In the genomic region with DNA sequence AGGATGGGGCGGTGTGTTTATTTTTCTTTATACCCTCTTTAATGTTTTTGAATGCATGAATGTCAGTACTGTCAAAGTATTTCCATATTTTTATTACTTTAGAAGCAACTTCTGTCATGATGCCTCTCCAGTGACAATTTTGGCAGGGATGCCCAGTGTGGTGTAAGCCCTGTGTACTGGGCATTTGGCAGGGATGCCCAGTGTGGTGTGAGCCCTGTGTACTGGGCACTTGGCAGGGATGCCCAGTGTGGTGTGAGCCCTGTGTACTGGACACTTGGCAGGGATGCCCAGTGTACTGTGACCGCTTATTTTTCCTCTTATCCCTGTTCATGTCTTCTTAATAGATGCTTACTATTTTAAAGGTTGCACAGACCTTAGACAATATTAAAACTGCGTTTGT, we compare ENCODE assay signal across 15 mouse cellular contexts.
DNase-seq lines count a peak whose midpoint lies in the region; ATAC-seq and TF ChIP-seq lines count a peak whose summit lies in the region.
"Had no signal": no experiment of that assay in that cellular context is flagged by ENCODE, and none has a peak within 500 bp of the region (broad histone marks: within the 10 kb centered on the region; RNA-seq: fewer than 3 reads in every experiment).

No protein-coding gene starts in this region.

- no peak overlapping the region for H3K4me2 ChIP-seq in liver, postnatal 0 days (ENCODE audit: low read depth, low read length)
- H3K4me2 ChIP-seq: embryonic facial prominence, embryonic 12.5 days; midbrain, embryonic 12.5 days had no signal

- H3K27ac ChIP-seq in heart, embryonic 10.5 days: no peak overlapping the region
- H3K27ac ChIP-seq in liver, adult 2 months (replicated peaks; ENCODE audit: insufficient read depth, low read depth, low read length): no peak overlapping the region
- no peak overlapping the region for H3K27ac ChIP-seq in liver, postnatal 0 days (ENCODE audit: low read depth)
- H3K27ac ChIP-seq in gastrocnemius, adult 2 months: no peak overlapping the region
- H3K27ac ChIP-seq: embryonic facial prominence, embryonic 12.5 days; liver, embryonic 14.5 days; midbrain, embryonic 12.5 days; stomach, postnatal 0 days had no signal

- TF ChIP-seq CTCF in liver, adult 2 months (IDR thresholded peaks at IDR 0.05; ENCODE audit: low read depth, low read length): no peak
- TF ChIP-seq CTCF in liver, postnatal 0 days (IDR thresholded peaks at IDR 0.05; ENCODE audit: low read depth): no peak
- TF ChIP-seq CTCF in gastrocnemius, adult 2 months (IDR thresholded peaks at IDR 0.05): no peak

- peak; percentile 87 for DNase-seq in heart, adult 11 months
- DNase-seq in heart, embryonic 10.5 days (ENCODE audit: low spot score): no peak
- peak; percentile 95 for DNase-seq in liver, adult 2 months (ENCODE audit: extremely low read depth, low read depth, low spot score)
- no peak for DNase-seq in liver, postnatal 0 days
- peak; percentile 78 for DNase-seq in gastrocnemius, adult 2 months
- DNase-seq in skeletal muscle tissue, adult 2 months (ENCODE audit: low read depth, low spot score): peak; percentile 63
- DNase-seq in frontal cortex, postnatal 10 days (ENCODE audit: low spot score in 2 of 2): no peak
- DNase-seq: heart, postnatal 14 days; lung, postnatal 4 days; right cerebral cortex, adult 18-20 months; thymus, postnatal 14 days had no signal

- peaks cover 6% of the 10 kb centered on the region; the same call in 1 of the 2 replicates for H3K4me1 ChIP-seq in heart, embryonic 10.5 days
- peaks cover 2% of the 10 kb centered on the region; the same call in 1 of the 2 replicates for H3K4me1 ChIP-seq in liver, adult 2 months (ENCODE audit: control insufficient read depth, insufficient read depth, low read length)
- H3K4me1 ChIP-seq in liver, postnatal 0 days (ENCODE audit: insufficient read depth): no peaks in the 10 kb centered on the region; the same call in 1 of the 2 replicates
- H3K4me1 ChIP-seq: midbrain, embryonic 12.5 days had no signal

- intact Hi-C loops in gastrocnemius, adult 2 months (cut with DNase I): no loop called here

- TF ChIP-seq POLR2A in liver, adult 2 months (IDR thresholded peaks at IDR 0.05; ENCODE audit: extremely low read depth, insufficient read depth, low read length): no peak

- H3K27me3 ChIP-seq in heart, embryonic 10.5 days (ENCODE audit: insufficient read depth, poor library complexity, severe bottlenecking): no peaks in the 10 kb centered on the region
- no peaks in the 10 kb centered on the region for H3K27me3 ChIP-seq in liver, adult 2 months (ENCODE audit: control insufficient read depth, insufficient read depth, low read length)
- H3K27me3 ChIP-seq in liver, postnatal 0 days (ENCODE audit: insufficient read depth, low read length): no peaks in the 10 kb centered on the region
- H3K27me3 ChIP-seq: embryonic facial prominence, embryonic 12.5 days; midbrain, embryonic 12.5 days had no signal

- peaks cover 4% of the 10 kb centered on the region; the same call in 1 of the 2 replicates for H3K79me2 ChIP-seq in liver, adult 2 months (ENCODE audit: control insufficient read depth, insufficient read depth, low read length)

- H3K9me3 ChIP-seq in heart, embryonic 10.5 days: no peaks in the 10 kb centered on the region
- no peaks in the 10 kb centered on the region for H3K9me3 ChIP-seq in liver, postnatal 0 days (ENCODE audit: low read length)
- H3K9me3 ChIP-seq: embryonic facial prominence, embryonic 12.5 days; midbrain, embryonic 12.5 days had no signal

- WGBS in heart, embryonic 10.5 days: 90% methylated on average over 3 of the region's 3 CpGs
- WGBS in liver, adult 2 months: 47% methylated on average over 3 of the region's 3 CpGs
- WGBS in liver, postnatal 0 days (ENCODE audit: insufficient replicate concordance): 81% methylated on average over 3 of the region's 3 CpGs

- no peak for TF ChIP-seq EP300 in liver, postnatal 0 days (IDR thresholded peaks at IDR 0.05; ENCODE audit: low read depth)

- H3K4me3 ChIP-seq in heart, embryonic 10.5 days: no peak overlapping the region
- no peak overlapping the region for H3K4me3 ChIP-seq in liver, adult 2 months (ENCODE audit: insufficient read depth, low read depth, low read length)
- H3K4me3 ChIP-seq in liver, postnatal 0 days (ENCODE audit: low read depth, low read length): no peak overlapping the region
- no peak overlapping the region for H3K4me3 ChIP-seq in gastrocnemius, adult 2 months
- H3K4me3 ChIP-seq: embryonic facial prominence, embryonic 12.5 days; midbrain, embryonic 12.5 days had no signal

- 0 out of 2 replicates have a peak, but pooled peaks cover 4% of the 10 kb centered on the region for H3K36me3 ChIP-seq in heart, embryonic 10.5 days
- no peaks in the 10 kb centered on the region for H3K36me3 ChIP-seq in liver, adult 2 months (ENCODE audit: control insufficient read depth, insufficient read depth, low read length)
- H3K36me3 ChIP-seq in liver, postnatal 0 days (replicated peaks; ENCODE audit: insufficient read depth, low read length): no peaks in the 10 kb centered on the region
- H3K36me3 ChIP-seq: embryonic facial prominence, embryonic 12.5 days; midbrain, embryonic 12.5 days had no signal

- H3K9ac ChIP-seq in liver, adult 2 months (ENCODE audit: low read depth, low read length): no peak overlapping the region
- H3K9ac ChIP-seq in liver, postnatal 0 days (replicated peaks): no peak overlapping the region
- H3K9ac ChIP-seq: embryonic facial prominence, embryonic 12.5 days; liver, embryonic 14.5 days; midbrain, embryonic 12.5 days had no signal

- no peak for ATAC-seq in liver, postnatal 0 days

Comparison
In these comparisons a context has a peak if more than half of its experiments do, and no peak if none do; other contexts are left out.
1. DNase-seq: peak in heart, adult 11 months (single experiment), liver, adult 2 months (single experiment), gastrocnemius, adult 2 months (single experiment) and skeletal muscle tissue, adult 2 months (single experiment); none in heart, embryonic 10.5 days (single experiment), liver, postnatal 0 days (single experiment) and frontal cortex, postnatal 10 days (0 of 2).